In genomic region chr17:72890398-72890898, GRCm38 (mm10) we compare ENCODE assay signal across 8 mouse cellular contexts. TPM values are rescaled to one million over a fixed set of nuclear protein-coding genes. Genes with fewer than 3 reads are reported as not detected.
DNase-seq lines count a peak whose midpoint lies in the region; ATAC-seq and TF ChIP-seq lines count a peak whose summit lies in the region.

No protein-coding gene starts in this region.

- ATAC-seq in lung, embryonic 16.5 days (ENCODE audit: low read depth): peak; percentile 24; the same call in 1 of the 2 replicates
- ATAC-seq in hindbrain, embryonic 14.5 days (ENCODE audit: low FRiP score): peak; percentile 46; the same call in 1 of the 2 replicates
- ATAC-seq in midbrain, postnatal 0 days (ENCODE audit: low FRiP score): 0 out of 2 replicates have a peak, but pooled peaks have one; percentile 44
- ATAC-seq in frontal cortex, adult (ENCODE audit: low TSS enrichment): no peak

- TF ChIP-seq CTCF in gastrocnemius, adult 2 months (IDR thresholded peaks at IDR 0.05): peak; percentile 0; the same call in 1 of the 2 replicates
- TF ChIP-seq CTCF in midbrain, postnatal 0 days (IDR thresholded peaks at IDR 0.05): no peak

- 54% methylated on average over 8 of the region's 8 CpGs for WGBS in lung, embryonic 16.5 days
- 54% methylated on average over 8 of the region's 8 CpGs for WGBS in hindbrain, embryonic 14.5 days
- WGBS in midbrain, postnatal 0 days: 50% methylated on average over 8 of the region's 8 CpGs

- peaks cover 11% of the 10 kb centered on the region for H3K4me1 ChIP-seq in lung, embryonic 16.5 days (replicated peaks; ENCODE audit: control insufficient read depth, insufficient read depth, low read length)
- no peaks in the 10 kb centered on the region for H3K4me1 ChIP-seq in hindbrain, embryonic 14.5 days (replicated peaks; ENCODE audit: control insufficient read depth, insufficient read depth, low read length)
- H3K4me1 ChIP-seq in midbrain, postnatal 0 days (ENCODE audit: insufficient read depth, low read length): no peaks in the 10 kb centered on the region

- no peaks in the 10 kb centered on the region for H3K9me3 ChIP-seq in lung, embryonic 16.5 days (ENCODE audit: control insufficient read depth, low read length)
- no peaks in the 10 kb centered on the region for H3K9me3 ChIP-seq in hindbrain, embryonic 14.5 days (ENCODE audit: control insufficient read depth, low read length)
- no peaks in the 10 kb centered on the region for H3K9me3 ChIP-seq in midbrain, postnatal 0 days (ENCODE audit: low read length)

- H3K36me3 ChIP-seq in lung, embryonic 16.5 days (ENCODE audit: control insufficient read depth, insufficient read depth, low read length): no peaks in the 10 kb centered on the region
- H3K36me3 ChIP-seq in hindbrain, embryonic 14.5 days (replicated peaks; ENCODE audit: control insufficient read depth, insufficient read depth): no peaks in the 10 kb centered on the region
- no peaks in the 10 kb centered on the region for H3K36me3 ChIP-seq in midbrain, postnatal 0 days (ENCODE audit: insufficient read depth, low read length)

- no peaks in the 10 kb centered on the region for H3K27me3 ChIP-seq in lung, embryonic 16.5 days (ENCODE audit: control insufficient read depth, insufficient read depth, low read depth, low read length)
- H3K27me3 ChIP-seq in hindbrain, embryonic 14.5 days (ENCODE audit: control insufficient read depth, insufficient read depth, low read length): no peaks in the 10 kb centered on the region
- no peaks in the 10 kb centered on the region for H3K27me3 ChIP-seq in midbrain, postnatal 0 days (ENCODE audit: insufficient read depth, low read length)

- no peak overlapping the region for H3K27ac ChIP-seq in gastrocnemius, adult 2 months
- H3K27ac ChIP-seq in lung, embryonic 16.5 days (ENCODE audit: low read length): no peak overlapping the region
- peak overlapping the region; percentile 40; the same call in 1 of the 2 replicates for H3K27ac ChIP-seq in hindbrain, embryonic 14.5 days
- no peak overlapping the region; the same call in 1 of the 2 replicates for H3K27ac ChIP-seq in midbrain, postnatal 0 days (ENCODE audit: low read depth, low read length)

- H3K9ac ChIP-seq in lung, embryonic 16.5 days (ENCODE audit: low read length): no peak overlapping the region
- H3K9ac ChIP-seq in hindbrain, embryonic 14.5 days: no peak overlapping the region; the same call in 1 of the 2 replicates
- 0 out of 2 replicates have a peak overlapping the region, but pooled peaks have one; percentile 29 for H3K9ac ChIP-seq in midbrain, postnatal 0 days (replicated peaks; ENCODE audit: low read length, poor library complexity, severe bottlenecking)

- peak overlapping the region; percentile 30; the same call in 1 of the 2 replicates for H3K4me2 ChIP-seq in lung, embryonic 16.5 days (ENCODE audit: low read depth, low read length)
- H3K4me2 ChIP-seq in hindbrain, embryonic 14.5 days (replicated peaks): 0 out of 2 replicates have a peak overlapping the region, but pooled peaks have one; percentile 1
- no peak overlapping the region for H3K4me2 ChIP-seq in midbrain, postnatal 0 days (ENCODE audit: low read depth, low read length, poor library complexity, severe bottlenecking)

- H3K4me3 ChIP-seq in gastrocnemius, adult 2 months: no peak overlapping the region
- H3K4me3 ChIP-seq in lung, embryonic 16.5 days (ENCODE audit: low read length): no peak overlapping the region
- no peak overlapping the region for H3K4me3 ChIP-seq in hindbrain, embryonic 14.5 days (replicated peaks; ENCODE audit: low read length)
- no peak overlapping the region for H3K4me3 ChIP-seq in midbrain, postnatal 0 days (ENCODE audit: low read depth, low read length)

- intact Hi-C loops in gastrocnemius, adult 2 months (cut with DNase I): loop anchor here (1.0 to 10.0 kb wide), 3 partner anchors 119 to 404 kb away; no protein-coding TSS in a partner anchor
- intact Hi-C loops in gastrocnemius, postnatal 14 days (cut with DNase I; ENCODE audit: low total_unique reads): loop anchor here (5.0 kb wide), 1 partner anchor 117 kb away; no protein-coding TSS in a partner anchor

- no peak for DNase-seq in gastrocnemius, adult 2 months
- no peak for DNase-seq in gastrocnemius, postnatal 14 days
- DNase-seq in lung, postnatal 36 days: no peak
- no peak for DNase-seq in hindbrain, embryonic 14.5 days (ENCODE audit: low spot score)
- DNase-seq in midbrain, postnatal 0 days (ENCODE audit: low spot score): no peak
- no peak for DNase-seq in cerebellum, postnatal 4 days (ENCODE audit: low spot score in 2 of 2)

RNA-seq across cellular contexts. Expression of gene Lbh, which starts 27.7 kb away (rescaled TPM):
- total RNA-seq in gastrocnemius, adult 2 months (2021): 1 to 10 TPM; 5.5 to 8.3 TPM
- 10 to 100 TPM; 11.6 to 16.6 TPM for total RNA-seq in gastrocnemius, postnatal 14 days (2021)
- 8.8 and 9.7 TPM in 2 replicates for polyA plus RNA-seq in lung, embryonic 16.5 days (2015; fragmentation: Nextera tagmentation; extraction: Ambion mirVana)
- polyA plus RNA-seq in hindbrain, embryonic 14.5 days (2014; fragmentation: Nextera tagmentation; extraction: Ambion mirVana): 6.4 and 8.1 TPM in 2 replicates
- total RNA-seq in midbrain, postnatal 0 days (2014; rRNA removed): 77.1 and 86.9 TPM in 2 replicates
- 3.3 and 3.5 TPM in 2 replicates for polyA plus RNA-seq in midbrain, postnatal 0 days (2015; fragmentation: Nextera tagmentation; extraction: Ambion mirVana)

RNA-seq across cellular contexts. Expression of gene Ypel5, which starts 54.2 kb away (rescaled TPM):
- total RNA-seq in gastrocnemius, adult 2 months (2021): 10 to 100 TPM; 25.0 to 28.9 TPM
- total RNA-seq in gastrocnemius, postnatal 14 days (2021): 10 to 100 TPM; 21.5 to 23.7 TPM
- polyA plus RNA-seq in lung, embryonic 16.5 days (2015; fragmentation: Nextera tagmentation; extraction: Ambion mirVana): 54.8 and 57.8 TPM in 2 replicates
- 118 TPM in 2 replicates for polyA plus RNA-seq in hindbrain, embryonic 14.5 days (2014; fragmentation: Nextera tagmentation; extraction: Ambion mirVana)
- total RNA-seq in midbrain, postnatal 0 days (2014; rRNA removed): 60.3 and 71.8 TPM in 2 replicates
- polyA plus RNA-seq in midbrain, postnatal 0 days (2015; fragmentation: Nextera tagmentation; extraction: Ambion mirVana): 115 and 120 TPM in 2 replicates
